Mouse (Mus musculus) NIH3T3 (cell line): ENCODE results near the gene Zcchc9.

Source experiments
- DNase-seq: peaks from one replicate; pipeline ENCODE4 v3.0.0-alpha.2; 2012; ENCODE audit warnings: low read depth

Gene Zcchc9

DNA sequence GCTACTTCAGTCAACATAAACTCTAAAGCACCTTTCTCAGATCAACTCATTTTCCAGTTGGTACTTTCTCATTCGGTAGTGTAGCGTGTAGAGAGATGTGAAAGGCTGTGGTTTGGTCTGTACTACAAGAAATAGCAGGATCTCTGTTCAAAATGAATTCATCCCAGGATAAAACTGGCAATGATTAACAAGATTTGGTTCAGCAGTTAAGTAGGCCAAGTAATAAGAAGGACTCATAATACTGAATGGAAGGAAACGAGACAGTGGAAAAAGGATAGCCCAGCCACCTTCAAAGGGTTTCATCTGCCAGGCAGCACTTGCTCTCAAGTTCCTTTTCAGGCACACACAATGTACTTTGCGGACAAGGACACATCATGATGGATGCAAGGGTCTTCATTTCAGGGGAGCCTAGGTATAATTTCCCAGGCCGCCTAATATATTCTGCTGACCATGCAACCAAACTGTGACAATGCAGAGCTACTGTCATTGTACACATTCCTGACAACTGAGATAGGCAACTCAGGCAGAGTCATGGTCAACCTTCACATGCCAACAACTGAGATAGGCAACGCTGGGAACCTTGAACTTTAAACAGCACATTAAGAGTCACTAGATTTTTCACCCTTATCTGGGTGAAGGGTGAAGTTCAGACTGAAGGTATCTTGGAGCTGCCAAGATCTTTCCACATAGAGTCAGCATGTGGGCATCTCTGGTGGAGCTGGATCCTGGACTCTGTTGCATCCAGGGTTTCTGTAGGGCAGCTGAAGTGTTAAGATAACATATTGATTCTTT, 45.7 kb downstream of the Zcchc9 start:
- DNase-seq, result no peak

GRCm38 (mm10) chr13:91760302-91761050, 47.0 kb downstream of the Zcchc9 start:
- DNase-seq, result no peak

DNA sequence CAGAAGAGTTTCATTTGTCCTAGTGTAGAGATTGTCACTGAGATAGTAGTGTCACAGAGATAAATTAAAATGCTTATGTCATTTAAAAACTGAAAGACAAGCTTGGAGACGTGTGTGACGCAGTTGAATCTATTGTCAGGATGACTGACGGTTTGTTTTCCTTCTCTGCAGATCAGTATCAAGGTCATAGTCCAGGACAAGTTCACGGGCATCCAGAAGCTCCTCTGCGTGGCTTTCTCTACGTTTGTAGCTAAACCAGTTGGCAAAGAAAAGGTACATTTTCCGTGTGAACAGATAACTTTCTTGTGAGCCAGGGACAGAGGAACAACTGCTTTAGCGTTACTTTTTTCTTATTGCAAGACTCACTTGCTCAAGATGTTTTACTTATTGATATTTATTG, 47.7 kb downstream of the Zcchc9 start:
- no peak for DNase-seq

DNA sequence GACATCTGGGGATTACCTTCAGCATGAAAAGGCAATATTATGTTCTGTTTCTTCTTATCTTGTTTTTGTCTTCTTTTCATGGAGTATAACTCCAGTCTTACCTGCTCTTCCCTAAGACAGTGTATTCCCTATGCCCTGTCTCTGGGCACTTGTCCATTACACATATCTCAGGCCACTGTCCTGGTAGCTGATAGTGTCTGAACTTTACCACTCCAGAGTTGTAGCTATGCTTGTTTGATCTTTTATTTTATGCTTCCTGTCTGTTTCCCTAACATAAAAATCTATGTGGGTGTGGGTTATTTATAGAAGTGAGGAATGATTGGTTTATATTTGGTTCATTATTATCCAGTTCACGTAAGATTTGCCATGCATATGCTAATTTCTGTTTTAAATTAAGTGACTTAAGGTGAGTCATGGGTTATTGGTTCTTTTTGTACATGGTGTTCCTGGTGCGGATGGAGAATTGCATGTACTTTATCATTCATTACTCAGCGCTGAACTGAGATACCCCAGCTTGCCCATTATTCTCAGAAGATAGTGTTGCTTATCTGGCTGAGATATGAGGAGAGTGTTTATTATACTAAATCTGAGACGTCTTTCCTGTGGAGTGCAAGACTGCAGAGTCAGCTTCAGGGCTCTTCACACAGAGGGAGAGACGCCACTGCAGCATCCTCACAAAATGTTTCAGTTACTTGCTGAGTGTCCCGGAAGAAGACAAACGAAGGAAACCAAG, 49.0 kb downstream of the Zcchc9 start:
- DNase-seq, result no peak

GRCm38 (mm10) chr13:91756230-91756629, 51.3 kb downstream of the Zcchc9 start:
- DNase-seq, result peak; percentile 52

DNA sequence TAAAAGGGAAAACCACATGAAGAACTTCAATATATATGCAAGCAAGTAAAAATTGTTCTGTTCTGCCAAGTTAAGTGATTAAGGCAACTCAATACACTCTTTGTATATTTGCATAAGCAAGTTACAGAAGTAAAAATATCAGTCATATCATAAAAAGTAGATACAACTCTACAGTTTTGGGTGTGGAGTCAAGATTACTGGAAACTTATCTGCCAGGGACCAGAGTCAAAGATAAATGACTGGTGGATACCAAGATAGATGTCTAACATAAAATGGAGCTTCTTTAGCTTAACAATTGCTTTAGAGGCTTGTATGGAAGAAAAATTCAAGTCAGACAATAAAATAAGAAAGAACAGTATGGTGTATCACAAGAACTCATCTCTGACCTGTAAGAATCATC, 52.7 kb downstream of the Zcchc9 start:
- DNase-seq, result no peak

DNA sequence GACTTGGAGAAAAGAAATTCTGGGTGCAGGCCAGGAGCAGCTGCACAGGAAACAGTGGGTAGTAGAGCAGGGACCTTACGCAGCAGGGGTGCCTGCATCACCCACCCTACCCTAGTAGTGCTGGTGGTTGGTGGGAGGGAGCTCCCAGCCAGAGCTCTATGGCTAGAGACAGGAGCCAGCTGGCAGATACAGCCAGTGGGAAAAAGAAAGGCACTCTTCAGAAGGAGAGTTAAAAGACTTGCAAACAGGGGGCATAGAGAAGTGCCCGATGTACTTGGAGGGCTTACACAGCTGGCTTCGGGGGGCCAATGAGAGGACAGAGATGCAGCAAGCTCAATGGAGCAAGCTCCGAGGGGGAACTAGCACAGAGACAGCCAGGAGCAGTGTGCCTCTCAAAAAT, 53.8 kb downstream of the Zcchc9 start:
- no peak for DNase-seq

GRCm38 (mm10) chr13:91749981-91750380, 57.5 kb downstream of the Zcchc9 start:
- no peak for DNase-seq

DNA sequence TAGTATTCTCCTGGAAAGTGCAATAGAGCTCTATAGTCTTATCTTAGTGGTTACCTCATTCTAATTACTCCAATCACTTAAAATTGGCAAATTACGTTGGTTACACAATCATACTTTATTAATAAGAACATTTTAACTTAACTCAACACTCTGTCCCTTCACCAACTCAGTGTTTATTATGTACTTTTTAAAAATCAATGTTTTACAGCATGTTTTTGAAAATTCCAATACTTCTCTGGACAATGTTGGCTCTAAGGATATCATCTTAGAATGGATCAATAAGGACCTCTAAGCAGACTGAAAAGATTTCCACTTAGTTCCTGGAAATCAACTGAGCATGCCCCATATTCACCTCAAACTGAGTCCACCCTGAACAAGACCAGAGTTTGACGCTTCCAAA, 59.1 kb downstream of the Zcchc9 start:
- DNase-seq, result no peak
